Mouse (Mus musculus): ENCODE data around the gene Gm47791.
A peak's percentile ranks its signal among the peaks of the same experiment; 100 is the strongest.

DNA sequence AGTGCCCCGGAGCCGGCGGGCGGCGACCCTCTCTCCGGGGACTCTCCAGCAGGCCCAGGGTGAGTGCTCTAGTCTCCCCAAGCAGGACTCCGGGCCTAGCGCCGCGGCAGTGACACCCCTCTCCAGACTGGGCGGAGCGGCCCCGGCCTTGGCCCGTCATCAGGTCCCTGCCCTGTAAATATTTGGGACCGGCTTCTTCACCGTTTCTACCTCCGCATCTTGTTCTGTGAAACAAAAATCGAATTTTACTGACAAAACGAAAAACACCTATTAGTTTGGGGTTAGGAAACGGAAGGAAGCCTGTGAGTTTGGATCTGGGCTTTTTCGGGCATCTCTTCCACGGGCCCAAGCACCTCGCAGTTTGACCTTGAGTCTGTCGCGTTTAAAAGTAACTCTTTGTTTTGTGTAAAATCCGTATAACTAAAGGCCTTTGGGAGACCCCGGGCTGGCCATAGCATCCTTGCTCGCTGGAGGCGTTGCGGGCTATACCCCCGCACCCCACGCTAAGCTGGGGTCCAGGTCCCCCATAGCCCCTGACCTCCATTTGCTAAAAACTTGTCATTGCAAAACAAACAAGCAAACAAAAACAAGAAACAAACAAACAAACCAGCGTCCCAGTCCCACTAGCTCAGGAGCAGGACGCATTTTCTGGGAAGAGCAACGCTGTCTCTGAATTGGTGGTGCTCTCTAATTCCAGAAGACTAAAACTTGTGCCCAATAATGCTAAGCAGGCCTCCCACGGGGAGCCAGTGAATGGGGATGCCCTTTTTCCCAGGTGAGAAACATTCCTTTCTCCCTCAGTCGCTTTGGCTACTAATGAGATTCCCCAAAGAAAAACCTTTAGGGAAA lies 45.8 kb downstream of the Gm47791 start:
- TF ChIP-seq CTCF (IDR thresholded peaks at IDR 0.05; ENCODE audit: extremely low read depth, insufficient read length, insufficient replicate concordance, low read depth, low read length) (0 out of 2 replicates have a peak, but pooled peaks have one; percentile 11), POLR2A (IDR thresholded peaks at IDR 0.05; ENCODE audit: low read depth, low read length) (0 out of 2 replicates have a peak, but pooled peaks have one; percentile 7)
